Mouse (Mus musculus): Measurements from ENCODE around the gene Rps25.
A peak's percentile ranks its signal among the peaks of the same experiment; 100 is the strongest.
"Not testable (repeated sequence)": the region's sequence is repeated elsewhere in the genome, so short reads cannot be mapped to it uniquely, and the experiment has no call there.

Gene Rps25

GRCm38 (mm10) chr9:44406906-44407751, at the start of gene Rps25, which contains the start of gene Trappc4:
TSS of gene Rps25 (plus strand) at chr9:44407139.
TSS of gene Trappc4 (minus strand) at chr9:44407600.
- peak; percentile 75 to 89 for DNase-seq (ENCODE audit: low spot score in 2 of 2)

GRCm38 (mm10) chr9:44357207-44357606, 49.7 kb upstream of the Rps25 start:
- DNase-seq (ENCODE audit: low spot score in 2 of 2), result no peak

GRCm38 (mm10) chr9:44361190-44361917, 45.6 kb upstream of the Rps25 start, which contains the start of gene Vps11:
TSS of gene Vps11 (minus strand) at chr9:44361670.
- peak; percentile 89 to 95 for DNase-seq (ENCODE audit: low spot score in 2 of 2)

- DNase-seq (ENCODE audit: low spot score in 2 of 2), result not testable (repeated sequence)
Observed at GRCm38 (mm10) chr9:44361931-44362330, 45.0 kb upstream of the Rps25 start.

- DNase-seq (ENCODE audit: low spot score in 2 of 2), result no peak
Observed at GRCm38 (mm10) chr9:44364480-44364879, 42.5 kb upstream of the Rps25 start.

- no peak for DNase-seq (ENCODE audit: low spot score in 2 of 2)
Observed at GRCm38 (mm10) chr9:44373386-44373785, 33.6 kb upstream of the Rps25 start.

- DNase-seq (ENCODE audit: low spot score in 2 of 2), result no peak
Observed at GRCm38 (mm10) chr9:44376141-44376540, 30.8 kb upstream of the Rps25 start.

- DNase-seq (ENCODE audit: low spot score in 2 of 2), result not testable (repeated sequence)
Observed at GRCm38 (mm10) chr9:44377335-44377734, 29.6 kb upstream of the Rps25 start.

GRCm38 (mm10) chr9:44378153-44378730, 28.7 kb upstream of the Rps25 start:
- DNase-seq (ENCODE audit: low spot score in 2 of 2), result no peak

- DNase-seq (ENCODE audit: low spot score in 2 of 2), result peak; percentile 99 to 100
Observed at GRCm38 (mm10) chr9:44379054-44379834, 27.7 kb upstream of the Rps25 start, which contains the start of gene Hyou1. TSS of gene Hyou1 (plus strand) at chr9:44379490.

GRCm38 (mm10) chr9:44379862-44380261, 27.1 kb upstream of the Rps25 start:
- no peak for DNase-seq (ENCODE audit: low spot score in 2 of 2)

GRCm38 (mm10) chr9:44384596-44384995, 22.3 kb upstream of the Rps25 start:
- no peak for DNase-seq (ENCODE audit: low spot score in 2 of 2)

- DNase-seq (ENCODE audit: low spot score in 2 of 2), result no peak
Observed at GRCm38 (mm10) chr9:44387221-44387620, 19.7 kb upstream of the Rps25 start.

- peak in 1 of 2 experiments; percentile 53 for DNase-seq (ENCODE audit: low spot score in 2 of 2)
Observed at GRCm38 (mm10) chr9:44389273-44389672, 17.7 kb upstream of the Rps25 start.

GRCm38 (mm10) chr9:44391466-44391865, 15.5 kb upstream of the Rps25 start:
- peak; percentile 61 to 78 for DNase-seq (ENCODE audit: low spot score in 2 of 2)

- DNase-seq (ENCODE audit: low spot score in 2 of 2), result peak; percentile 77 to 84
Observed at GRCm38 (mm10) chr9:44396684-44397411, 10.1 kb upstream of the Rps25 start, which contains the start of gene Slc37a4. TSS of gene Slc37a4 (plus strand) at chr9:44396852.

GRCm38 (mm10) chr9:44398087-44398486, 8.9 kb upstream of the Rps25 start:
- no peak for DNase-seq (ENCODE audit: low spot score in 2 of 2)

- no peak for DNase-seq (ENCODE audit: low spot score in 2 of 2)
Observed at GRCm38 (mm10) chr9:44398551-44398950, 8.4 kb upstream of the Rps25 start.

GRCm38 (mm10) chr9:44399114-44399794, 7.7 kb upstream of the Rps25 start:
- no peak for DNase-seq (ENCODE audit: low spot score in 2 of 2)

GRCm38 (mm10) chr9:44399795-44400114, 7.2 kb upstream of the Rps25 start:
- DNase-seq (ENCODE audit: low spot score in 2 of 2), result no peak

All from cerebellum, postnatal 4 days (tissue).